Comparison of ENCODE assay signal across 9 mouse cellular contexts in genomic region chr9:41803680-41804460, GRCm38 (mm10).
DNase-seq lines count a peak whose midpoint lies in the region; ATAC-seq and TF ChIP-seq lines count a peak whose summit lies in the region.
"Had no signal": no experiment of that assay in that cellular context is flagged by ENCODE, and none has a peak within 500 bp of the region (broad histone marks: within the 10 kb centered on the region; RNA-seq: fewer than 3 reads in every experiment).

No protein-coding gene starts in this region.

- no peaks in the 10 kb centered on the region for H3K27me3 ChIP-seq in embryonic facial prominence, embryonic 15.5 days

- intact Hi-C loops in left cerebral cortex, postnatal 4 days (cut with DNase I) = no loop called here
- intact Hi-C loops in gastrocnemius, adult 2 months (cut with DNase I) = no loop called here

- no peak overlapping the region for H3K4me2 ChIP-seq in embryonic facial prominence, embryonic 15.5 days (replicated peaks)

- no peaks in the 10 kb centered on the region for H3K36me3 ChIP-seq in embryonic facial prominence, embryonic 15.5 days

- H3K9ac ChIP-seq in embryonic facial prominence, embryonic 15.5 days = no peak overlapping the region

- H3K4me1 ChIP-seq in embryonic facial prominence, embryonic 15.5 days = peaks cover 27% of the 10 kb centered on the region

- 62% methylated on average over 11 of the region's 11 CpGs for WGBS in embryonic facial prominence, embryonic 15.5 days

- no peak overlapping the region for H3K4me3 ChIP-seq in layer of hippocampus, adult 2 months
- H3K4me3 ChIP-seq in embryonic facial prominence, embryonic 15.5 days (replicated peaks) = no peak overlapping the region
- H3K4me3 ChIP-seq in gastrocnemius, adult 2 months = no peak overlapping the region

- H3K9me3 ChIP-seq in embryonic facial prominence, embryonic 15.5 days (replicated peaks) = no peaks in the 10 kb centered on the region

- TF ChIP-seq CTCF in layer of hippocampus, adult 2 months (conservative IDR thresholded peaks at IDR 0.05) = no peak
- TF ChIP-seq CTCF in gastrocnemius, adult 2 months (IDR thresholded peaks at IDR 0.05) = no peak

- no peak for DNase-seq in layer of hippocampus, adult 2 months (ENCODE audit: low spot score in 2 of 2)
- DNase-seq in layer of hippocampus, postnatal 36 days = no peak
- peak; percentile 31 for DNase-seq in left cerebral cortex, postnatal 4 days
- DNase-seq in right cerebral cortex, postnatal 4 days = peak; percentile 52
- DNase-seq in gastrocnemius, adult 8-10 months (ENCODE audit: low spot score in 2 of 2) = no peak
- no peak for DNase-seq in gastrocnemius, adult 2 months
- DNase-seq: cerebellum, adult 9-11 months had no signal

- no peak for ATAC-seq in embryonic facial prominence, embryonic 15.5 days (ENCODE audit: insufficient number of reproducible peaks, low FRiP score, low TSS enrichment, low read depth)
- no peak for ATAC-seq in activated CD4-positive, CD25-positive, alpha-beta regulatory T cell, adult 4 months

- H3K27ac ChIP-seq in layer of hippocampus, adult 2 months = peak overlapping the region; percentile 57; the same call in 1 of the 2 replicates
- peak overlapping the region; percentile 93 for H3K27ac ChIP-seq in embryonic facial prominence, embryonic 15.5 days (replicated peaks)
- no peak overlapping the region for H3K27ac ChIP-seq in gastrocnemius, adult 2 months

Comparison
In these comparisons a context has a peak if more than half of its experiments do, and no peak if none do; other contexts are left out.
1. DNase-seq: peak in left cerebral cortex, postnatal 4 days (single experiment) and right cerebral cortex, postnatal 4 days (single experiment); none in layer of hippocampus, adult 2 months (0 of 2), layer of hippocampus, postnatal 36 days (0 of 2), gastrocnemius, adult 8-10 months (0 of 2) and gastrocnemius, adult 2 months (single experiment).